Mouse (Mus musculus): ENCODE data around the gene Nsun6.

Nsun6 gene

DNA sequence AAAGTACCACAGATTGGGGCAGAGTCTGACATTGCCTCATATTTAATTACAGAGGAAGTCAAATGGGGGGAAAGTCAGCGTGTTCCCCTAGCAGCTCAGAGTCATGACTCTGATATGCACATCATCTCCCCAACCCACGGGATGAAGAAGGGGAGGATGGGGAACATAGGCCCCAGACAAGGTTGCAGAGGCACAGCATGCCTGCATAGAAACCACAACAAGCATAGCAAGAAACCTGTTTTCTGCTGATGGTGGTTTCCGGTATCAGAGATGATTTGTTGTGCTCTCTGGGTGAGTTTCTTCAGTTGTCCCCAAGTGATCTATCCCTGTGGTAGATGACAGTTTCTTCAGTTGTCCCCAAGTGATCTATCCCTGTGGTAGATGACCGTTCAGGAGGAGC, 62.3 kb downstream of the Nsun6 start:
- no peak for DNase-seq (ENCODE audit: inconsistent ontology term)

DNA sequence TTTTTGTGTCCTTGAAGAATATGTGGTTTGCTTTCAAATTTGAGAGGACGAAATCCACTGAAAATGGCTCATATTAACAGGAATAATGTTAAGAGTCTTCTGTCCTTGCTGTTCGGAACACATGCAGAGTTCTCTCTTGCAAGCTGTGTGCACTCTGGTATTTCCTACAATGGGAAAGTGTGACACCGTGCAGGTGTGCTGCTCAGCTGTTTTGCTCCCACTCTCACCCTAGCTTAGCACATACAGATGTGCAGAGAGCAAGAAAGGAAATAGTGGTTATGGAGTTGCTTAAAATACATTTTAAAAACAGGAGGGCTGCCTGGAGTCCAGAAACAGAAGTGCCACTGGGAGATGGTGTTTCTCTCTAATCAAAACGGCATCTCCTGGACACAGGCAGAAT, 65.5 kb downstream of the Nsun6 start:
- no peak for DNase-seq (ENCODE audit: inconsistent ontology term)

DNA sequence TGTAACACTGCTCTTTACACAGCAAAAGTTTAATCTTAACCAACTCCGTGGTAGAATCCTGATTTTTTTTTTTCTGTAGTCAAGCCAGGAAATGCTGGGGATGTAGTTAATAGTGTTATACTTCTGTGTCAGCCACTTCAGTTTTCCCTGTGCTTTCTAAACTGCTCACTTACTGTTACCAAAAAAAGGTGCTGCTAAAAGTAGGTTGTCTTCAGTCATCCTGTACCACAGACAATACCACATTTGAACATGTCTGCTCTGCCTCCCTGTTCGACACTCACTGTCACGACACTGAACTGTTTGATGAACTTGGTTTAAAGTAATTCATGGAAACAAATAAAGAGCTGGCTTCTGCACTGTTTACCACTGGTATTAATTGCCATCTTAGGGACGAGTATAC, 66.4 kb downstream of the Nsun6 start:
- no peak for DNase-seq (ENCODE audit: inconsistent ontology term)

DNA sequence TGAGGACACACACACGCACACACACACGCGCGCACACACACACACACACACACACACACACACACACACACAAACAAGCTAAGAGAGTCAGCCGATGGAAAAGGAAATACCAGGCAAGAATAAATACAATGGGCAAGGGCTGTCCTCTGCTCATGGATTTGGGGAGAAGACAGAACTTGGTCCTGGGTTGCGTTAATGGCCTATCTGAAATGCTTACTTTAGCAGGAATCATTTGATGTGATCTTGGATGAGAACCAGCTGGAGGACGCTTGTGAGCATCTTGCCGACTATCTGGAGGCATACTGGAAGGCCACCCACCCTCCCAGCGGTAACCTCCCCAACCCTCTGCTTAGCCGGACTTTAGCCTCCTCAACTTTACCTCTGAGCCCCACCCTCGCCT, 70.8 kb downstream of the Nsun6 start:
- DNase-seq (ENCODE audit: inconsistent ontology term): no peak

DNA sequence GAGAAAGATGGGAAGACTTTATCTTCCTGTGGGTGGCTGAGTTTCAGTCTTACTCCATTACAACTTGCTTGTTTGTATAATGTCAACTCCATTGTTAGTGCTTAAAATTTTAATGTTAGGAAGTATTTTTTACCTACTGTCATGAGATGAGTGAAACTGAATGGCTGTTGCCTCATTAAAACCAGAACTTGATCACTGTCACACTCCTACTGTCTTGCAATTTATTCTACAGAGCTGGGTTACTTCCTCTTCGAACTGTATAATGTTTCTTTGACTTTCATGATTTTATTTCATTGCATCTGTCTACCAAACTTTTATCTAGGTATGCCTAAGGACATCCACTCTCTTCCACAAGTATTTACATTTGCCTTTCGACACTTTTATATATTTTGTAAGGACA, 93.4 kb downstream of the Nsun6 start:
- DNase-seq (ENCODE audit: inconsistent ontology term): no peak

GRCm38 (mm10) chr2:14960963-14961488, 93.8 kb downstream of the Nsun6 start:
- DNase-seq (ENCODE audit: inconsistent ontology term): peak; percentile 13

GRCm38 (mm10) chr2:14953090-14953489, 101.8 kb downstream of the Nsun6 start:
- no peak for DNase-seq (ENCODE audit: inconsistent ontology term)

Measured in Muller cell, postnatal 12 days (primary cell).